Mouse (Mus musculus): ENCODE measurements around the gene Arel1. TPM values are rescaled to one million over a fixed set of nuclear protein-coding genes. Genes with fewer than 3 reads are reported as not detected.

Gene Arel1
- total RNA-seq, 2 experiments from 2014 or later = 16.6 to 18.9 TPM

DNA sequence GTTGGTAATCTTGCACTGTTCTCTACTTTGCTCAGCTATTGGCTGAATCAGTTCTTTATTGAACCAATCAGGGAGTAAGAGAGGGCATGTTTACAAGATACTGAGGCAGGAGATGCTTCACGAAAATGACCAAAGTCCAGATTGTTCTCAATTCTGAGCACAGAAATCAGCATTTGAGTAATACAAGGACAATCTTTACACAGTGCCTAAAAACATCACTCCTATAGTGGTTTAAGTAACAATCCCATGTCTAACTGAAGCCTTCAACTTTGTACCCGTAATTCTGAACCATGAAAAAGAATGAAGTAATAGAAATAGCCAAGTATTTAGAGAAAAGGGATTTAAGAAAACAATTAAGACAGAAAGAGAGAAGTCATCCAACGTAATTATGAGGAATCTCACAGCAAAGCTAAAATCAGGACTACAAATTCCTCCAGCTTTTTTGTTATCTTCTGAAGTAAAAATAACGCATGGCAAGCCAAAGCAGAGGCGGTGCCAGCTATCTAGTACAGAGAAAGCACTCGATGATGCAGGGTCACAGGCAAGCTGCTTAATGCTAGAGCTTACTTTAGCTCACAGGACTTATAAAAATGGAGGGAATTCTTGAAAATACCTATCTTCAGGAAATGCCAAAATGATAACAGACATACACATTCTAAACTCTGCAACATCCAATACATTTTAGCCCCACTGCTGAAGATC lies 22.0 kb downstream of the Arel1 start:
- DNase-seq = no peak

DNA sequence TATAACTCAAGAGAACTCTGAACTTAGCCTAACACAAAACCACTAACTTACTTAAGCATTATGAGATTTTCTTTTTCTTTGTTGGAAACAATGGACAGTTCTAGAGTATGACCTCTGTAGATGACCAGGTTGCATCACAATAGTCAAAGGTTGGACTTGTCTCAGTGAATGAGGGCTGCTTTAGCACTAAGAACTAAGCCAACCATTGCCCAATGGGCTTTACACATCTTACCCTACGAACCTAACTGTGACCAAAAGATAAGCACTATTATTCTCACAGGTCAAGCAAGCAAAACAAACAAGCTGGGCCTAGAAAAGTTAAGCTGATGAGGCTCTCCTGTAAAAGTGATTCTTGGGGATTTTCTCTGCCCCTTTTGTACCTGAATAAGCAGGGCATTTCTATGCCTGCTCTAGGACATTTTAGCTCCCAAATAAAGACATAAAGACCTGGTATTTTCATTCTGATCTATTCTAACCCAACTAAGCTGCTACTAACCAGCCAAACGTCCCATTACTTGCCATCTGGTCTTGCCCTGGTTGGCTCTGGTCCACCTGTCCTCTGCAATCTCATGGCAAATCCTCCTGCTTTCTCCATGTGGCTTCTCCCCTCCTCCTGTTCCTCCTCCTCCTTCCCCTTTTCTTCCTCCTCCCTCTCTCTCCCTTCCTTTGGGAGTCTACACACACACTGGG lies 22.7 kb downstream of the Arel1 start:
- DNase-seq = no peak

DNA sequence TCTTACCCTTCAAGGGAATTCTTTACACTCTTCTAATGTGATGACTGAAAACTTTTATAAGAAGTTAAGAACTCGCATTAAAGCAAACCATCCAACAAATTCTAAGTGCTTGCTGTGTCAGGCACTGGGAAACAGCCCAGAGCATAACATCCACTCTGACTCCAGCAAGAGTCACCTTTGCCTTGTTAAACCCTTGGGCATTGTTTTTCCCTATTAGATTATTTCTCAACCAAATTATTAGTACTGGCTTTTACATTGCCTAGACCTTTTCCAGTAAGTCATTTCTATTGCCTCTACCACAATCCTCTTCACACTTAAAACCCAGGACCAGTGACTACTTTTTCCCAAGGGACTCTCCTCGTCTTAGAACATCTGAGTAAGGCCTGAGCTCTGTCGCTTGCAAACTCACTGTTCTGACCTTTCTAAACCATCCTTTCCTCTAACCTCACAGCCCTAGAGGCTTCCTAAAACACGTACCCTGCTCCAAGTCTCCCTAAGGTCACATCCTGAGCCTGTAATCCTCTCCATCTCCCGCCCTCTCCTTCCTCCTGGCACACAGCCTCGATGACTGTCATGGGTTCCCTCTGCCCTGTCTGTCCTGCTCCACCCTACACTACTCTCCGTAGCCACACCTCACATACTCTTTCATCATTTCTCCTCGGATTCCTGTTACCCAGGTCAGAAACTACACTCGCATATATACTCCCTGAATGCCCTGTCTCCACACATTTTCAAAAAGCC lies 25.7 kb downstream of the Arel1 start:
- DNase-seq = no peak

DNA sequence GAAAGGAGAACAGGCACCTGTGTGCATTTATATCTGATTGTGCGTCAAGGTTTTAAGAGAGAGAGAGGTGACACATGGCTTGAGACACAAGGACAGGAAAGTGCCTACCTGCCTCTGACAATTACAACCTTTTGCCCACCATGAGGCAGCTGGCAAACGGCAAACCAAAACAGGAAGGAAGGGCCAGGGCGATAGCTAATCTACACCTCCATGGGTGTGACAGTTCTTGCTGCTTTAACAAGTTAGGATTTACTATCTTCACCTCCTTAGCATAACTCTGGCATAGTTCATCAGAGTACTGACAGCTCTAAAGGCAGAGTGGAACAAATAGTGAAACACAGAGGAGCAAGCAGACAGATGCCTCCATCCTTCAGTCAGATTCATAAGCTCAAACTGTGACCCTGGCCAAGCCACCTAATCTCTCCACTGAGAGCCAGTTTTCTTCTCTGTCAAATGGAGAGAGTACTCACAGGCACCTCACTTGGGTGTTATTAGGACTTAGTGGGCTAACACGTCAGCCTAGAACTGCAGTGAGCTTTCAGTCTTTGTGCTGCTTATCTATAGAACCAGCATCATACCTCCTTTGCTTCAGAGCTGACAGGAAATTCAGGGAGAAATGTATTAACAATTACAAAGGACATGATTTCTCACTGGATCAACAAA lies 26.4 kb downstream of the Arel1 start:
- DNase-seq = no peak

DNA sequence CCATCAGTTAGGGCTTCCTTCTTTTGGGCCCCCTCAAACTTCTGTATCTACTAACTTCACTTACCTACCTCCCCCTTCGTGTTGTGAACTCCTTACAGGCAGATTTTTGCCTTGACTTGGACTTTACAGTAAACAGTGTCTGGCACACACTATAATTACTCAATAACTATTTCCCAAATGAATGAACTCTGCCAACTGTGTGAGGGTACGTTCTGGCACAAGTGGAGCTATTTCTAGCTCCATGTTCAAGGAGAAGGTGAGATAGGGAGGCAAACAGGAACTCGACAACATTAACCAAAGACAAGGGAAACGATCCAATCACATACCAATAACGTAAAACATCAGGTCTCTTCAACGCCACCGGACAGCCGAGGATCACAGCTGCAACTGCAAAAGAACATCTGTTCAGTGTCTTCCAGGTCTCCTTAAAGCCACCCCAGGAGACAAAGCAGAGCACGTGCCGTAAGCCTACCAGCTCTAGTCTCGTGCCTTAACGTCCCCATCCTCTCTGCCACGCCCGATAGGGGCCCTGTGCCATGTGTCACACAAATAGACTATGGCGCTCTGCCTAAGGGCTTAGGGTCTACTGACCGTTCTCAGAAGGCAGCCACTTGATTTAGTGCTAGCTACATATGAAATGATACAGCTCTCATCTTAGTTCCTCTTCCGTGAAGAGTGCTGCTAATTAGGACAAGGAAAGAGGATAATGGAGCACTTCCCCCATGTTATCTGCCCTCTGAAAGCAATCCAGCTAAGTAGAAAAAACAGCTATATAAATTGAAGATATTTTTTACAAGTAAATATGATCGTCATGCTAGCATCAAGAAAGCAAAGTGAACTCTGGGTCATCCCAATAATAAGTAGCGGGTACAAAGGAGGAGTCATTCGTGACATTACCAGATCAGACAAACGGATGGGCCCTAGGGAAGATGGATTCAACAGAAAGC lies 27.4 kb downstream of the Arel1 start:
- no peak for DNase-seq

DNA sequence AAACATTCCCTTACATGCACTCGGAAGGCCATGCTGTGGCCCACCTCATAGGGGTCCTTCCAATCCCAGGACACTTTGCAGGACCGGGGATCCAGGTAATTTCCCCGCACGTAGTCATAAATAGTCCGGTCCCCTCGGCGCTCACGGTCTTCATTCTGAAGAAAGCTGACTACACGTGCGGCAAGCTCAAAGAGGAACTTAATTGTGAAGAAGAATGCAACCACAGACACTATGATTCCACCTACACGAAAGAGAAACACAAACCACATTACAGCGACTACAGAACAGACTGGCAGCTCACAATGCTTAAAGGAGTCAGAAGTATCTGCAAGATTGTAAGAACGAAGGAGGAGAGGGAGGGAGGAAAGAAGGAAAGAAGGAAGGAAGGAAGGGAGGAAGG lies 29.0 kb downstream of the Arel1 start:
- no peak for DNase-seq

DNA sequence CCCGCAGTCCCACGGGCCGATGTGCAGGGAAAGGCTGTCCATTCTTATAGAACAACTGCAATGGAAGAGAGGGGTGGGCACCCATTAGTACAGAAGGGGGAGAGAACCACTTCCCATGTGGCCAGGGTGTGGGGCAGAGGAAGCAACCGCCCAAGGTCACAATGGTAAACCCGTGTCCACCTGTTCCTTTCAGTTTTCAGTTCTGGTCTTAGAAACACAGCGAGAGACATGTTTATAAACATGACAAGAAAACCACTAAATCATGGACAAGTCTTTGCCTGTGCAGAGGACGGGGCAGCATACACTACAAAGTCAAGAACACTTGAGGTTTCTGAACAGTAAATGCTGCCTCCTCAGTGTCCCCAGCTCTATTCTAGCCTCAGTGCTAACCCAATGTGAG lies 30.4 kb downstream of the Arel1 start:
- no peak for DNase-seq

DNA sequence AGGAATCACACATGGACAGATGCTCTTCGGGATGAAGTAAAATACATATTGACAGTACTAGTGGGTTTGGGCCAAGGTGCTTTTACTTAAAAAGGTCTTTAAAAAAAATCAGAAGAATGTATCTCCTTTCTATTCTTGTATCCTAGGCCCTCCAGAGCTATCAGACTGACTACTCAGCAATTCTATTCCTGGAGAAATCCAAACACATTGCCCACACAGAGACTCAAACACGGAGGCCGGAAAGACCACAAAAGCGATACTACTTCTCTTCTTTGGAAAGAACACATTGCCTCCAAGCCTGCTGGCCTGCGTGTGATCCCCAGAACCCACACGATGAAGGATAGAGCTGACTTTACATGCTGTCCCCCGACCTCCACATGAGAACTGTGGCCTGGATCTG lies 31.6 kb downstream of the Arel1 start:
- no peak for DNase-seq

DNA sequence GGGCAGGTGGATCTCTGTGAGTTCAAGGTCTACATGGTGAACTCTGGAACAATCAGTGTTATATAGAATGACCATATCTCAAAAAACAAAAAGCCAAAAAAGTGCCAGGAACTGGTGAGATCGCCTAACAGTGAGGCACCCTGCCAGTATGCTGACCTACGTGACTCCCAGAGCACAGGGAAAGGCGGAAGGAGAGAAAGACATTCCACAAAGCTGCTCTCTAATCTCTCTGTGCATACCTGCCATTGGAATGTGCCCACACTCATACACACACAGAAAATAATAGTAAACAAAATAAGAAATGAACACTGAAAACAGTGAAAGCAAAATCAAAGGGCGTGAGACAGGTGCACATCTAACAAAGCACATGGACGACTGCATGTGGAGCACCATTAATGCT lies 35.4 kb downstream of the Arel1 start:
- DNase-seq = no peak

DNA sequence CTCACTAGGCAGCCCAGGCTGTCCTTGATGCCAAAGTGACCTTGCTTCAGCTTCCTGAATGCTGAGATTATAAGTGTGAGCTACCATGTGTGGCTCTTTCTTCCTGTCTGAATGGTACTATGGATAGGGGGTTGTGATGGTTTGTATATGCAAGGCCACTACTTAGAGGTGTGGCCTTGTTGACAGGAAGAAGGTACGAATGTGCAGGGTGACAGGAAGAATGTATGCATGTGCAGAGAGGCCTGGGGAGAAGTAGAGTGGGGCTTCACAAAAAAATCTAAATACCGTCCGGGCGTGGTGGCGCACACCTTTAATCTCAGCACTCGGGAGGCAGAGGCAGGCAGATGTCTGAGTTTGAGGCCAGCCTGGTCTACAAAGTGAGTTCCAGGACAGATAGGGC lies 38.5 kb downstream of the Arel1 start:
- no peak for DNase-seq

DNA sequence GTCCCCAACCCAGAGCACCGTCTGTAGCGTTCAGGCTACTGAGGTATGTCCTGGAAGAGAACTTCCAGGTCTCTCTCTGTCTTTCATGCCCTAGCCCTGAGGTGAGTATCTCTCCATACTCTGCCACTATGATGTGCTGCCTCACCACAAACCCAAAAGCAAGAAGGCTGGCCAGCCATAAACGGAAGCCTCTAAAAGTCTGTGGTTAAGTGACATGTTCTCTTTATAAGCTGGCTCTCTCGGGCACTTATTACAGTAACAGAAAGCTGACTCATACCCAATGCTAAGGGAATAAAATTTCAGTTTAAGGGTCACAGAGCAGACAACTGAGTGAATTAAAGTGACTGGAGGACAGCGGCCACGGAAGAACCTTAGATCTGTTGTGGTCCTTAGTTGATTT lies 44.2 kb downstream of the Arel1 start:
- no peak for DNase-seq

DNA sequence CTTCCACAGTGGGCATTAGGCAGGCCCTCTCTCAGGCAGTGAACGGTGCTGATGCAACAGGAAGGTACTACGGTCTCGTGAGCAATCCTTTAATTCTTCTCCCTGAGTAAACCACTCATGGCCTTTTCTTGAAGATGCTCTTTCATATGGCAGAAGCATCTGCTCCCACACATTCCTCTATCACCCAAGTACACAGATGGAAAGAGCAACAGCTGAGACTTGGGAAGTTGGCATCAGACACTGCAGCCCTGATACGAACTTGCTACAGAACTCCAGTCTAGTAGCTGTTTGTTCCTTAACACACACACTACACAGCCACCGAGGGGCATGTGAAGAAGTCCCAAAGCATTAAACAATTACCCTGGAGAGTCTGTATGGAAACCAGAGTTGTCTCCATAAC lies 46.4 kb downstream of the Arel1 start:
- DNase-seq = no peak

DNA sequence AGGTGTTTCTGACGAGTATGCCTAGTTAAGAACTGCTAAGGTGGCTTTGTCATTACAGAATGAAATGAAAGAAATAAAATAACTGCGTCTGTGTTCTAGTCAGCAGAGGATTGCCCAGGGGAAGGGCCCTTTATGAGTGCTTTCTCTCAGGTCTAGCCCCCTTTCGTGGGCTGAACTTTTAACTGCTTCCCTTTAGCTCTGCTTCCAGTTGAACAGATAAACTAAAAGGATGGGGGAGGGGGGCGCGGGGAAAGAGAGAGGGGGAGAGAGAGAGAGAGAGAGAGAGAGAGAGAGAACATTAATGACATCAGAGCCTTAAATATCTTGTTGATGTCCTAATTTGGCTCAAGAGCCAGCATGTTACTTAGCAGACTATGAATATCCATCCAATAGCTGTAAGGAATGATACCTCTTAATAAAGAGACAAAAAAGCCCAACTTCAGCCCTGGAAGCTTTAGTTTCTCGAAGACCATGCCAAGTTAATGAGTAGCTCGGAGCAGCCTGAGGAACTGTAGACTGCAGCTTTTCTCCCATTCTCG lies 48.8 kb downstream of the Arel1 start:
- no peak for DNase-seq

DNA sequence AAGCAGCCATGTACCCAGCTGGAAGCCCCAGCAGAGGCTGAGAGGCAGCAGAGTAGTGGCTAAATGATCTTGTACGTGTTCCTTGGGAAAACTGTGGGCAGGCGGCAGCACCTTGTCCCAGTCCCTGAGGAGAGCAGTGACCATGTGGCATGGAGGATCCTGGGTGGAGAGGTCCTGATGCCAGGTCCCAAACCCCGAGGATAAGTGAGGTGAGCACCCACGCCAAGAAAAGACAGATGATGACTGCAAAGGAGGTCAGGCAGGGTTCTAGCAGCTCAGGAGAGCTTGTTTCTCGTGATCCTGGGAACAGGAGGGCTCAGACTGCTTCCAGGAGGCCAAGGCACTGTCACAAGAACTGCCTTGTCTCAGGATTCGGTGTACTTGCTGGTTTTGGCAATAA lies 51.9 kb downstream of the Arel1 start:
- DNase-seq = no peak

DNA sequence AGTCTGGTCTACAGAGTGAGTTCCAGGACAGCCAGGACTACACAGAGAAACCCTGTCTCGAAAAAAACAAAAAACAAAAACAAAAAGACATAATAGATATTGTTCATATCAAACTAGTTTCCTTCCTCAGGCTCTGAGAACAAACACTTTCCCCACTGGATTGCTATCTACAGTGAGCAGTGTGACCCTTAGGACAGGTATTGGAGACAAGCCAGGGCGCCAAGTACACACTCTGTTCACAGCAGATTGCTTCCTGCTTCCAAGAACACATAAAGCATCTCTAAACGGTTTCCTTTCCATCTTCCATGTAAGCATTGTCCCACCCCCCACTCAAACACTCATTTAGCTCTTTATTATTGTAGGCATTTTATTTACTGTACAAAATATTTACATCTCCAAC lies 52.9 kb downstream of the Arel1 start:
- no peak for DNase-seq

DNA sequence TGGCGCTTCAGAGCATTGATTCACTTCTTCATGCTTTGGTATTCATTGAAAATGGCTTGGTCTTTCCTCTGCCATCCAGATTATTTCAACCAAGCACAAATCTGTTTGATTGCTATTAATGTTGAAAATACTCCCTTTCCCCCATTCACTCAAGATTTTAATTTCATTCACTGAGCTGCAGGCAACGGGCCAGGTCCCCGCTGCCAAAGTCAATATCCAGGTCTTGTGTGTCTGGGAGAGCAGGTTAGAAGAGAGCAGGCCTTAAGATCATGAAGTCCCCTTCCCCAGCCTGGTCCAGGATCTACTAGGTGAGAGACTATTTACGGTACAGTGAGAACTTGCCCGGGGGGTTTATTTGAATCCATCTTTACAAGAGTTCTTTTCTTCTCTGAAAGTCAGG lies 55.7 kb downstream of the Arel1 start:
- no peak for DNase-seq

DNA sequence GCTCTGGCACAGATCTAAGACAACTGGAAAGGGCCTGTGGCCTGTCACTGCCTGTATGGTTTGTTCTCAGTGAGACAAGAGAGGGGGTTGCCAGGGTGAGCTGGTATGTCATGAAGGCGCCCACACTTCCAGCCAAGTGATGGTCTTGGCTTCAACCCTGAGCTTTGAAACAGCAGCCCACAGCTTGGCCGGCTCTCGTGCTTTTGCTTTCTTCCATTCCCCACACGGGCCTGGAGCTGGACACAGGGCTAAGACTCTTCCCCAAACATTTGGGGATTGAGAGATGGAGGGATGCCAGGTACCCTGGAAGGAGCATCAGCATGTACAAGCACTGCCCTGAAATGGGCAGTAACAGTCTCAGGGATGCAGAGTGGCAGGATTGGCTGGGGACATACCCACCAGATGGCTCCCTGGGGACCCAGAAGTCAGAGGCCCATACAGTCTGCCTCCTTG lies 58.0 kb downstream of the Arel1 start:
- DNase-seq = no peak

DNA sequence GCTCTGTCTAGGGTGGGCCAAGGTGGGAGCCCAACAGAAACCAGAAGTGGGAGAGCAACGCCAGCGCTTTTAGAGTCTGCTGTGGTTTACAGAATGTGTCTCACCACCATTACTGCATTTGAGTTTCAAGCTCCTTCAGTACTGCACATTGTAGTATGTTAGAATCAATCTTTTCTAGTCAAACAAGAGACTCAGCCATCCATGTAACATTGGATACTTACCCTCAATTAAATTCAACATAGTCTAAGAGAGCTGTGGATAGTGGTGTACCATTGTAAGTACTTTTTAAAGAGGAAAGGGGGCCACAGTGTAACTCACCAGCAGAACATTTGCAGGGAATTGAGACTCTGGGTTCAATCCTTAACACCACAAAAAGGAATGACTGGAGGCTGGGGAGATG lies 59.1 kb downstream of the Arel1 start:
- DNase-seq = no peak

DNA sequence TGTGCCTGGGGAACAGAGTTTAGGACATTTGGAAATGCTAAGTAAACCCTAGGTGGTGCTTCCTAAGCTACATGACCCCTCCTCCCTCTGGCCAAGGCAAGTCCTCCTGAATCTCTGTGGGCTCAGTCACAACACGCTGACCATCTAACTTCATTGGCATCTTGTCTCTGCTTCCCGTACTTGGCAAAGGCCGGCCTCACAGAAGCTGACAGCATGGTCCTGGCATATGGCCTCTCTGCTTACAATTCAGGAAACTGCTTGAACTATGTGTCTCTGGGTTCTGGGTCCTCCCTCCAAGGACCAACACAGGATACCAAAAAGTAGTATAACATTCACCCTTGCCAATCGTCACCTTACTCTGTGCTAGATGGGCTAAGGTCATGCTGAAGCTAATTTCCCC lies 60.6 kb downstream of the Arel1 start:
- no peak for DNase-seq

DNA sequence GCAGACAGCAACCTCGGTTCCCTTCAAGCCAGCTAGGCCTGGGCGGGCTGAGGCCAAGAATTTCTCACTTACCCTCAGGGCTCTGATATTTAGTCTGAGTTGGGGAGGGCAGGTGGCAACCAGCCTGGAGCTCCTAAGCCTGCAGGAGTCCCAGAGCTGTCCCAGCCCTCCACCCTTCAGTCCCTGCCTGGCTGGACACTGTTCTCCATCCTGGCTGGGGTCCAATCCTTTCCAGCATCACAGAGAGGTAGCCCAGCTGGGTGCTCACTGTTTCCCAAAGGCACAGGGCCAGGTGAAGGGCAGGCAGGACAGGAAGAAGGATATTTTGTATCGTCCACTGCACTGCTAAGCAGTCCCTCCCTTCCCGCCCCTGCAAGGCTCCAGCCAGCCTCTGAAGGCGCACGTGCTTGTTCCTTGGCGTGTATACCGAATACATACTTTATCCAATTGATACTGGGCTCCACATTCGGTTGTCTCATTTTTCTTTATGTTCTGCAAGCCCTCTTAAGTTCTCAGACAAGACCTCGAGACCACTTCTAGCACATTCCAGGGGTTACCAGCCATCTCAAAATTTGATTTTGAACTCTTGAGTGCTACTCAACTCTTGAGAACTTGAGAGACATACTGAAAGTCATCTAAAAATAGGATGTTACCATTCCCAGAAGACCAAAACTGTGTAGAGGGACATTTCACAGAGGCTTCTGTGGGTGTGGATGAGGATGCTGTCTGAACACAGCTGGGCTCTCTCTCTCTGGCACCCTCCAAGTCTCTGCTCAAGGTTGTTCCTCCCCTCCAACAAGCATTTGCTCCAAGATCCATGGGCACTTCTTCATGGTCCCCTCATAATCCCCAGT lies 62.8 kb downstream of the Arel1 start:
- peak; percentile 57 for DNase-seq
